Mouse (Mus musculus): ENCODE measurements around the gene Dnttip1. TPM values are rescaled to one million over a fixed set of nuclear protein-coding genes. Genes with fewer than 3 reads are reported as not detected.
"Not testable (repeated sequence)": the region's sequence is repeated elsewhere in the genome, so short reads cannot be mapped to it uniquely, and the experiment has no call there.

Gene Dnttip1
- polyA plus RNA-seq, 1 experiment from 2014 or later = 71.9 TPM

GRCm38 (mm10) chr2:164792400-164793190 lies 46.8 kb downstream of the Dnttip1 start:
- Histone ChIP-seq H3K27me3 (ENCODE audit: control insufficient read depth, insufficient read depth, low read depth, low read length) (no peaks in the 10 kb centered on the region), H3K36me3 (ENCODE audit: control insufficient read depth, insufficient read depth, low read length) (peaks cover 24% of the 10 kb centered on the region), H3K9me3 (ENCODE audit: control insufficient read depth, low read length) (no peaks in the 10 kb centered on the region), H3K4me2 (ENCODE audit: low read depth, low read length) (no peak overlapping the region), H3K4me1 (replicated peaks; ENCODE audit: control insufficient read depth, insufficient read depth, low read length) (no peaks in the 10 kb centered on the region; the same call in 1 of the 2 replicates), H3K27ac (ENCODE audit: low read length) (no peak overlapping the region), H3K4me3 (ENCODE audit: low read length) (no peak overlapping the region), H3K9ac (ENCODE audit: low read length) (no peak overlapping the region)
- 93% methylated on average over 12 of the region's 12 CpGs for WGBS
- ATAC-seq (ENCODE audit: low read depth) = no peak

GRCm38 (mm10) chr2:164793236-164793635 lies 47.5 kb downstream of the Dnttip1 start:
- Histone ChIP-seq H3K9me3 (ENCODE audit: control insufficient read depth, low read length) (no peaks in the 10 kb centered on the region), H3K4me1 (replicated peaks; ENCODE audit: control insufficient read depth, insufficient read depth, low read length) (no peaks in the 10 kb centered on the region), H3K4me3 (ENCODE audit: low read length) (no peak overlapping the region), H3K4me2 (ENCODE audit: low read depth, low read length) (no peak overlapping the region), H3K36me3 (ENCODE audit: control insufficient read depth, insufficient read depth, low read length) (peaks cover 27% of the 10 kb centered on the region), H3K27me3 (ENCODE audit: control insufficient read depth, insufficient read depth, low read depth, low read length) (no peaks in the 10 kb centered on the region), H3K9ac (ENCODE audit: low read length) (no peak overlapping the region), H3K27ac (ENCODE audit: low read length) (no peak overlapping the region)
- 69% methylated on average over 3 of the region's 3 CpGs for WGBS
- no peak for ATAC-seq (ENCODE audit: low read depth)

GRCm38 (mm10) chr2:164793772-164794171 lies 48.0 kb downstream of the Dnttip1 start:
- 83% methylated on average over 2 of the region's 2 CpGs for WGBS
- no peak for ATAC-seq (ENCODE audit: low read depth)
- H3K4me3 ChIP-seq (ENCODE audit: low read length) = no peak overlapping the region
- peaks cover 27% of the 10 kb centered on the region for H3K36me3 ChIP-seq (ENCODE audit: control insufficient read depth, insufficient read depth, low read length)
- no peaks in the 10 kb centered on the region for H3K4me1 ChIP-seq (replicated peaks; ENCODE audit: control insufficient read depth, insufficient read depth, low read length)
- H3K4me2 ChIP-seq (ENCODE audit: low read depth, low read length) = no peak overlapping the region
- no peak overlapping the region for H3K27ac ChIP-seq (ENCODE audit: low read length)
- H3K9me3 ChIP-seq (ENCODE audit: control insufficient read depth, low read length) = no peaks in the 10 kb centered on the region
- no peak overlapping the region for H3K9ac ChIP-seq (ENCODE audit: low read length)
- no peaks in the 10 kb centered on the region for H3K27me3 ChIP-seq (ENCODE audit: control insufficient read depth, insufficient read depth, low read depth, low read length)

GRCm38 (mm10) chr2:164794293-164794692 lies 48.5 kb downstream of the Dnttip1 start:
- Histone ChIP-seq H3K4me3 (ENCODE audit: low read length) (no peak overlapping the region), H3K27me3 (ENCODE audit: control insufficient read depth, insufficient read depth, low read depth, low read length) (no peaks in the 10 kb centered on the region), H3K27ac (ENCODE audit: low read length) (no peak overlapping the region), H3K9ac (ENCODE audit: low read length) (no peak overlapping the region), H3K9me3 (ENCODE audit: control insufficient read depth, low read length) (no peaks in the 10 kb centered on the region), H3K36me3 (ENCODE audit: control insufficient read depth, insufficient read depth, low read length) (peaks cover 28% of the 10 kb centered on the region), H3K4me2 (ENCODE audit: low read depth, low read length) (no peak overlapping the region), H3K4me1 (replicated peaks; ENCODE audit: control insufficient read depth, insufficient read depth, low read length) (no peaks in the 10 kb centered on the region)
- WGBS = 28% methylated on average over 5 of the region's 5 CpGs
- ATAC-seq (ENCODE audit: low read depth) = peak; percentile 63

GRCm38 (mm10) chr2:164795868-164796267 lies 50.1 kb downstream of the Dnttip1 start:
- H3K4me2 ChIP-seq (ENCODE audit: low read depth, low read length) = no peak overlapping the region
- no peak overlapping the region for H3K4me3 ChIP-seq (ENCODE audit: low read length)
- H3K27ac ChIP-seq (ENCODE audit: low read length) = no peak overlapping the region
- H3K4me1 ChIP-seq (replicated peaks; ENCODE audit: control insufficient read depth, insufficient read depth, low read length) = no peaks in the 10 kb centered on the region
- no peaks in the 10 kb centered on the region for H3K9me3 ChIP-seq (ENCODE audit: control insufficient read depth, low read length)
- no peaks in the 10 kb centered on the region for H3K27me3 ChIP-seq (ENCODE audit: control insufficient read depth, insufficient read depth, low read depth, low read length)
- H3K36me3 ChIP-seq (ENCODE audit: control insufficient read depth, insufficient read depth, low read length) = peaks cover 32% of the 10 kb centered on the region
- WGBS = 76% methylated on average over 4 of the region's 4 CpGs
- no peak overlapping the region for H3K9ac ChIP-seq (ENCODE audit: low read length)
- no peak for ATAC-seq (ENCODE audit: low read depth)

GRCm38 (mm10) chr2:164798554-164798953 lies 52.8 kb downstream of the Dnttip1 start:
- WGBS = 74% methylated on average over 6 of the region's 6 CpGs

GRCm38 (mm10) chr2:164800252-164801004 lies 54.6 kb downstream of the Dnttip1 start:
- Histone ChIP-seq H3K9ac (ENCODE audit: low read length) (no peak overlapping the region), H3K4me3 (ENCODE audit: low read length) (no peak overlapping the region), H3K36me3 (ENCODE audit: control insufficient read depth, insufficient read depth, low read length) (peaks cover 14% of the 10 kb centered on the region), H3K27me3 (ENCODE audit: control insufficient read depth, insufficient read depth, low read depth, low read length) (no peaks in the 10 kb centered on the region), H3K4me1 (replicated peaks; ENCODE audit: control insufficient read depth, insufficient read depth, low read length) (peaks cover 6% of the 10 kb centered on the region), H3K27ac (ENCODE audit: low read length) (no peak overlapping the region), H3K9me3 (ENCODE audit: control insufficient read depth, low read length) (no peaks in the 10 kb centered on the region), H3K4me2 (ENCODE audit: low read depth, low read length) (no peak overlapping the region)
- 83% methylated on average over 13 of the region's 13 CpGs for WGBS
- no peak for ATAC-seq (ENCODE audit: low read depth)

More at GRCm38 (mm10) chr2:164798554-164798953, 52.8 kb downstream of the Dnttip1 start:
- ATAC-seq (ENCODE audit: low read depth); H3K4me3 ChIP-seq (ENCODE audit: low read length); H3K4me2 ChIP-seq (ENCODE audit: low read depth, low read length); H3K9ac ChIP-seq (ENCODE audit: low read length); H3K27ac ChIP-seq (ENCODE audit: low read length); H3K27me3 ChIP-seq (ENCODE audit: control insufficient read depth, insufficient read depth, low read depth, low read length); H3K9me3 ChIP-seq (ENCODE audit: control insufficient read depth, low read length); H3K4me1 ChIP-seq (replicated peaks; ENCODE audit: control insufficient read depth, insufficient read depth, low read length): not testable (repeated sequence)
- H3K36me3 ChIP-seq (ENCODE audit: control insufficient read depth, insufficient read depth, low read length) = peaks cover 21% of the 10 kb centered on the region

GRCm38 (mm10) chr2:164803201-164803920 lies 57.6 kb downstream of the Dnttip1 start:
- H3K9me3 ChIP-seq (ENCODE audit: control insufficient read depth, low read length) = no peaks in the 10 kb centered on the region
- peaks cover 12% of the 10 kb centered on the region for H3K4me1 ChIP-seq (replicated peaks; ENCODE audit: control insufficient read depth, insufficient read depth, low read length)
- H3K4me3 ChIP-seq (ENCODE audit: low read length) = peak overlapping the region; percentile 88; the same call in 1 of the 2 replicates
- 87% methylated on average over 16 of the region's 16 CpGs for WGBS
- H3K36me3 ChIP-seq (ENCODE audit: control insufficient read depth, insufficient read depth, low read length) = peaks cover 11% of the 10 kb centered on the region
- no peak overlapping the region for H3K27ac ChIP-seq (ENCODE audit: low read length)
- peak overlapping the region; percentile 69 for H3K4me2 ChIP-seq (ENCODE audit: low read depth, low read length)
- no peaks in the 10 kb centered on the region for H3K27me3 ChIP-seq (ENCODE audit: control insufficient read depth, insufficient read depth, low read depth, low read length)
- H3K9ac ChIP-seq (ENCODE audit: low read length) = peak overlapping the region; percentile 77
- no peak for ATAC-seq (ENCODE audit: low read depth)

- H3K4me3 ChIP-seq (ENCODE audit: low read length) = peak overlapping the region; percentile 88
- no peaks in the 10 kb centered on the region for H3K27me3 ChIP-seq (ENCODE audit: control insufficient read depth, insufficient read depth, low read depth, low read length)
- H3K4me1 ChIP-seq (replicated peaks; ENCODE audit: control insufficient read depth, insufficient read depth, low read length) = peaks cover 12% of the 10 kb centered on the region
- H3K36me3 ChIP-seq (ENCODE audit: control insufficient read depth, insufficient read depth, low read length) = peaks cover 11% of the 10 kb centered on the region
- WGBS = 70% methylated on average over 1 of the region's 1 CpGs
- H3K27ac ChIP-seq (ENCODE audit: low read length) = no peak overlapping the region
- H3K9me3 ChIP-seq (ENCODE audit: control insufficient read depth, low read length) = no peaks in the 10 kb centered on the region
- no peak for ATAC-seq (ENCODE audit: low read depth)
- peak overlapping the region; percentile 77 for H3K9ac ChIP-seq (ENCODE audit: low read length)
- peak overlapping the region; percentile 69 for H3K4me2 ChIP-seq (ENCODE audit: low read depth, low read length)
Measured at GRCm38 (mm10) chr2:164803921-164804313, 58.1 kb downstream of the Dnttip1 start.

Data from lung, embryonic 16.5 days (tissue).